ENCODE assay signal across 8 mouse cellular contexts in genomic region chrX:153139734-153140515, GRCm38 (mm10). TPM values are rescaled to one million over a fixed set of nuclear protein-coding genes. Genes with fewer than 3 reads are reported as not detected.
DNase-seq lines count a peak whose midpoint lies in the region; ATAC-seq and TF ChIP-seq lines count a peak whose summit lies in the region.

Gene Rragb (plus strand): TSS chrX:153139981.

- TF ChIP-seq CTCF in E14TG2a.4 (conservative IDR thresholded peaks at IDR 0.05; ENCODE audit: low read length): no peak
- peak; percentile 62 for TF ChIP-seq CTCF in layer of hippocampus, adult 2 months (conservative IDR thresholded peaks at IDR 0.05)
- TF ChIP-seq CTCF in lung, adult 2 months (IDR thresholded peaks at IDR 0.05; ENCODE audit: insufficient read depth, low read length): no peak

- H3K4me2 ChIP-seq in forebrain, embryonic 16.5 days (ENCODE audit: low read length): peak within 1 kb of the TSS; percentile 61
- H3K4me2 ChIP-seq in neural tube, embryonic 15.5 days: peak within 1 kb of the TSS; percentile 58

- H3K9ac ChIP-seq in forebrain, embryonic 16.5 days (replicated peaks; ENCODE audit: low read depth, low read length): peak within 1 kb of the TSS; percentile 61
- peak within 1 kb of the TSS; percentile 47 for H3K9ac ChIP-seq in neural tube, embryonic 15.5 days (replicated peaks)

- no peaks in the 10 kb centered on the region for H3K27me3 ChIP-seq in E14TG2a.4 (ENCODE audit: insufficient read depth, low read length)
- no peaks in the 10 kb centered on the region for H3K27me3 ChIP-seq in forebrain, embryonic 16.5 days (replicated peaks; ENCODE audit: control insufficient read depth, insufficient read depth, low read length)
- peaks cover 13% of the 10 kb centered on the region; the same call in 1 of the 2 replicates for H3K27me3 ChIP-seq in neural tube, embryonic 15.5 days (replicated peaks)

- peaks cover 12% of the 10 kb centered on the region for H3K36me3 ChIP-seq in E14TG2a.4 (ENCODE audit: insufficient read depth, low read length)
- no peaks in the 10 kb centered on the region for H3K36me3 ChIP-seq in forebrain, embryonic 16.5 days (ENCODE audit: control insufficient read depth, insufficient read depth)
- no peaks in the 10 kb centered on the region for H3K36me3 ChIP-seq in neural tube, embryonic 15.5 days

- intact Hi-C loops in heart, postnatal 36 days (cut with DNase I): no loop called here

- ATAC-seq in forebrain, embryonic 16.5 days: peak; percentile 98
- ATAC-seq in neural tube, embryonic 15.5 days (ENCODE audit: low FRiP score): peak; percentile 99

- peak within 1 kb of the TSS; percentile 28; the same call in 1 of the 2 replicates for H3K27ac ChIP-seq in forebrain, embryonic 16.5 days (ENCODE audit: low read length)
- peak within 1 kb of the TSS; percentile 84 for H3K27ac ChIP-seq in layer of hippocampus, adult 2 months
- H3K27ac ChIP-seq in neural tube, embryonic 15.5 days (replicated peaks): peak within 1 kb of the TSS; percentile 63

- no peak for TF ChIP-seq POLR2A in lung, adult 2 months (IDR thresholded peaks at IDR 0.05; ENCODE audit: borderline replicate concordance, extremely low read depth, low read depth, low read length)

- peaks cover 10% of the 10 kb centered on the region for H3K4me1 ChIP-seq in E14TG2a.4 (replicated peaks; ENCODE audit: low read depth, low read length)
- no peaks in the 10 kb centered on the region; the same call in 1 of the 2 replicates for H3K4me1 ChIP-seq in forebrain, embryonic 16.5 days (replicated peaks; ENCODE audit: control insufficient read depth, insufficient read depth, low read length)
- no peaks in the 10 kb centered on the region for H3K4me1 ChIP-seq in lung, adult 2 months (ENCODE audit: control insufficient read depth, insufficient read depth, low read length)
- no peaks in the 10 kb centered on the region for H3K4me1 ChIP-seq in neural tube, embryonic 15.5 days

- H3K4me3 ChIP-seq in E14TG2a.4 (replicated peaks; ENCODE audit: low read length): peak within 1 kb of the TSS; percentile 83
- H3K4me3 ChIP-seq in forebrain, embryonic 16.5 days (replicated peaks; ENCODE audit: low read length): peak within 1 kb of the TSS; percentile 59
- H3K4me3 ChIP-seq in layer of hippocampus, adult 2 months: peak within 1 kb of the TSS; percentile 67
- H3K4me3 ChIP-seq in lung, adult 2 months (replicated peaks; ENCODE audit: extremely low read depth, low read depth, low read length): peak within 1 kb of the TSS; percentile 60
- H3K4me3 ChIP-seq in neural tube, embryonic 15.5 days (replicated peaks): peak within 1 kb of the TSS; percentile 55

- no peaks in the 10 kb centered on the region for H3K9me3 ChIP-seq in E14TG2a.4 (ENCODE audit: low read length)
- H3K9me3 ChIP-seq in forebrain, embryonic 16.5 days (ENCODE audit: control insufficient read depth, low read length): no peaks in the 10 kb centered on the region
- no peaks in the 10 kb centered on the region for H3K9me3 ChIP-seq in neural tube, embryonic 15.5 days (replicated peaks)

- DNase-seq in cerebellum, adult 18-20 months: peak; percentile 88 to 94
- DNase-seq in heart, postnatal 36 days: peak; percentile 24 to 36
- DNase-seq in layer of hippocampus, adult 2 months (ENCODE audit: low spot score in 2 of 2): peak; percentile 78 to 90
- peak; percentile 54 for DNase-seq in lung, adult 2 months
- DNase-seq in testis, postnatal 10 days (ENCODE audit: low spot score): peak; percentile 79

- 12% methylated on average over 47 of the region's 47 CpGs for WGBS in forebrain, embryonic 16.5 days
- 27% methylated on average over 47 of the region's 47 CpGs for WGBS in lung, adult 2 months
- WGBS in neural tube, embryonic 15.5 days: 15% methylated on average over 47 of the region's 47 CpGs

RNA-seq across cellular contexts. Expression of gene Rragb, which starts in this region (rescaled TPM):
- polyA plus RNA-seq in forebrain, embryonic 16.5 days (2015; fragmentation: Nextera tagmentation; extraction: Ambion mirVana): 6.3 and 6.9 TPM in 2 replicates
- 1 to 10 TPM; 2.8 to 4.6 TPM for total RNA-seq in heart, postnatal 36 days (2021)
- 10 to 100 TPM; 95.5 to 96.5 TPM for total RNA-seq in layer of hippocampus, adult 2 months (2021)
- 2.4 and 3.5 TPM in 2 replicates for polyA plus RNA-seq in lung, adult 2 months (2012; rRNA removed)
- 8.7 and 8.8 TPM in 2 replicates for polyA plus RNA-seq in neural tube, embryonic 15.5 days (2015; fragmentation: Nextera tagmentation; extraction: Ambion mirVana)

Comparison
In these comparisons a context has a peak if more than half of its experiments do, and no peak if none do; other contexts are left out.
1. Peak in every context shown above with its lines: DNase-seq, ATAC-seq, H3K4me3 ChIP-seq and H3K27ac ChIP-seq.
2. RNA of gene Rragb (total RNA-seq): 95.5 to 96.5 TPM in layer of hippocampus, adult 2 months; 2.8 to 4.6 TPM in heart, postnatal 36 days; every median in the first group is over 10 times any median in the second.
3. DNase-seq: peak in every context shown above with its lines; median percentile 91 in cerebellum, adult 18-20 months; 84 in layer of hippocampus, adult 2 months; 79 in testis, postnatal 10 days; 54 in lung, adult 2 months; 30 in heart, postnatal 36 days.
4. H3K27ac ChIP-seq: peak in every context shown above with its lines; median percentile 84 in layer of hippocampus, adult 2 months; 63 in neural tube, embryonic 15.5 days; 28 in forebrain, embryonic 16.5 days.